Mouse (Mus musculus) left cerebral cortex, postnatal 36 days (tissue): Measurements from ENCODE around the gene Olfr552. TPM values are rescaled to one million over a fixed set of nuclear protein-coding genes. Genes with fewer than 3 reads are reported as not detected.
"Not testable (repeated sequence)": the region's sequence is repeated elsewhere in the genome, so short reads cannot be mapped to it uniquely, and the experiment has no call there.

Experiments
- DNase-seq, 2 experiments: peaks; one replicate each; pipeline ENCODE4 v3.0.0; 2021 to 2022; ENCODE audit warnings: low spot score in 2 of 2, mixed read lengths in 1 of 2
- intact Hi-C: fragments of 180-260 bp; cut with DNase I; formaldehyde crosslinking; loops from one replicate; pipeline ENCODE4 v1.15.1; 2025
- total RNA-seq, 2 experiments: library from RNA; stranded (reverse); gene quantifications; 2 replicates each; pipeline ENCODE4 v1.2.3; 2021

Olfr552 gene
- total RNA-seq: under 1 TPM in 1 of 2 experiments, not detected in 1; 0.27 TPM

GRCm38 (mm10) chr7:102597378-102598031, at the start of gene Olfr552:
TSS of gene Olfr552 (plus strand) at chr7:102597770.
- intact Hi-C loops: no loop called here
- no peak for DNase-seq

DNA sequence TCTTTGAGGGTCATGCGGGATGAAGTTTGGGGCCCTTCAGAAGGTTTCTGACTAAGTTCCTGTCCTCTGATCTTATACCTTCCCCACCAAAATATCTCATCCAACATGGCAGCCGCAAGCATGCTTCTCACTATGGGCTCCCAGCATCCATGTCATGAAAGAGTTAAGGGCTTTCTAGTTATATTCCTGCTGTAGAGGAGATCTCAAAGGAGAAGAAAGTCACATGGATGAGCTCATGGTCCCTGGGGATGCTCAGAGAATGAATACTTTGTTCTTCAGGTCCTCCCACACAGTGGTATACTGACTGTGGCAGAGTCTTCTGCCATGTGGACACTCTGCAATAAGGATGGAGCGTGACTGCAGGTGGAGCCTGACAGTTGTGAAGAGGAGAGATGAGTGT, 48.0 kb upstream of the Olfr552 start, which contains the start of gene Olfr549:
Gene Olfr549, plus strand, starts transcription at position 301 of the 400 bp plus-strand sequence.
- no peak for DNase-seq
- intact Hi-C loops: no loop called here

DNA sequence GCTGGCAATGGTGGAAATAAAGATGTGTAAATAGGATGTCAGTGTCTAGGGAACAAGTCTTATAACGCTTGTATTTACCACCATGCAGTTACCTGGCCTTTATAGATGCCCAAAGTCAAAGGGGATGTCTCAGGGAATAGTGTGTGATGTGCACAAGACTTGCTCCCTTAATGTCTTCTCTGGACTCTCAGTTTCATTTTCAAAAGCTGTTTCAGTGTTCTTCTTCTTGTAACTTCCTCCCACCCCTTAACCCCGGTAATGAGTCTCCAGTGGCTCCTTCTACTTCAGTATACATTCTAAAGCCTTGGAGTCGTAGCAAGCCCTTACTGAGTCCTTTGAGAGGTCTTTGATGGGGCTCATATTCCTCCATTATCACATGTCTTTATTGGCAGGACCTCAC, 44.3 kb upstream of the Olfr552 start:
- DNase-seq: no peak
- intact Hi-C loops: no loop called here

DNA sequence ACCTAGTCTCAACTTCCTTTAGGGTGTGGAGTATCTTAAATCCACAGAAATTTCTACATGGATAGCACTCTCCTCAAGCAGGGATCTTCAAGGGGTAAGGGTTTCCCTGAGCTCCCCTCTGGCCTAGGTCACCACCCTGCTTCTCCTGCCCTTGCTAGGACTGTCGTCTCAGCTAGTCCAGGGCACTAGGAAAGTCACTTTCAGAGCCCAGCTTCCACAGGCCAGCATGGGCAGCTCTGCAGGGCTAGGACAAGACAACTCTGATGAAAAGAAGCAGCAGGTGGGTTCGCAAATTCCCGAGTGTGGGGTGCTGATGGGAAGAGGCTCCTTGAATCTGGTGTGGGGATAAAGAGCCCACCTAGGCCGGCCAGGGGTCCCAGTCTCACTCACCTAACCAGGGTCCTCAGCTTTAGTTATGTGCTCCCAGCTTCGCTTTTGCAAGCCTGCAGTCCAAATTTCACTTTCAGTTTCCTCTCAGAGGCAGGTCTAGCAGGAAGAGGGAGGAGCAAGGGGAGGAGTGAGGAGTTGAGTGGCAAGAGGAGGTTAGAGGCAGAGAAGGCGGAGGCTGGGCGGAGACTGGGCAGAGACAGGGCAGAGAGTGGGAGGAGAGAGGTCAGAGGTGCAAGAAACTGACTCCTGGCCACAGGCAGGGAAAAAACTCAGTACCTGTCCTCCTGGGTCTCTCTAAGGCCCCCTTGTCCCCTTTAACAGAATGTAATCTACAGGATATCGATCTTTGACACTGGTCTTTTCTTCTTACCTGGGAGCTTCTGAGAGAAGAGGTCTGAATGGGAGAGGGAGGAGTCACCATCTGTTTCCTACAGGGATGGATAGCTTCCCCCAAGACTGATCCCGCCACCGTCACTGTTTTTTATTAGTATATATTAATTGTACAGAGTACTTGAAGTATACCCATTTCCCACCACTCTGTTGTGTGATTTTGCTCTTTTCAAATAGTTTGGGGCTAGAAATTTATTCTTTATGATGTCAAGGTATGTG, 32.3 kb upstream of the Olfr552 start, which contains the start of gene Trim21:
Gene Trim21, minus strand, starts transcription at position 488 of the 999 bp plus-strand sequence.
- intact Hi-C loops: no loop called here
- peak; percentile 18 to 46 for DNase-seq

- intact Hi-C loops: no loop called here
- DNase-seq: no peak
These were observed 31.4 kb upstream of the Olfr552 start for GRCm38 (mm10) chr7:102566219-102566618.

DNA sequence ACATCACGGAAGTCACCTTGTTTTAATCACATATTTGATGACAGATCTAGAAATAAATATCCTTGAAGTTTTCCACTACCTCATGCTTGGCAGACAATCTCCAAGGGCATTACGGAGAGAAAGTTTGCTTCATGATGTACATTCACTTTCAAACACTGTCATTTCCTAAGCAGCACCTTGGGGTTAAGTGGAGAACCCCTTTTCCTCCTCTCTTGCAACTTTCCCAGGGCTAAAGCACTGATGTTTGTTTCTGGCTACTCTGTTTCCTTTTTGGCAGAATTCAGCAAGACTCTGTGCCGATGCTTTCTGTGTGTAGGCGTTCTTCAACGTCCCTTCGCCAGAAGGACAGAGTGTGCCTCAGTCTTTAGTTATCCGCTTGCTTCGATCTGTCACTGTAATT, 26.4 kb upstream of the Olfr552 start, which contains the start of gene Olfr550:
Gene Olfr550, plus strand, starts transcription at position 301 of the 400 bp plus-strand sequence.
- peak in 1 of 2 experiments; percentile 5 for DNase-seq
- intact Hi-C loops: no loop called here

DNA sequence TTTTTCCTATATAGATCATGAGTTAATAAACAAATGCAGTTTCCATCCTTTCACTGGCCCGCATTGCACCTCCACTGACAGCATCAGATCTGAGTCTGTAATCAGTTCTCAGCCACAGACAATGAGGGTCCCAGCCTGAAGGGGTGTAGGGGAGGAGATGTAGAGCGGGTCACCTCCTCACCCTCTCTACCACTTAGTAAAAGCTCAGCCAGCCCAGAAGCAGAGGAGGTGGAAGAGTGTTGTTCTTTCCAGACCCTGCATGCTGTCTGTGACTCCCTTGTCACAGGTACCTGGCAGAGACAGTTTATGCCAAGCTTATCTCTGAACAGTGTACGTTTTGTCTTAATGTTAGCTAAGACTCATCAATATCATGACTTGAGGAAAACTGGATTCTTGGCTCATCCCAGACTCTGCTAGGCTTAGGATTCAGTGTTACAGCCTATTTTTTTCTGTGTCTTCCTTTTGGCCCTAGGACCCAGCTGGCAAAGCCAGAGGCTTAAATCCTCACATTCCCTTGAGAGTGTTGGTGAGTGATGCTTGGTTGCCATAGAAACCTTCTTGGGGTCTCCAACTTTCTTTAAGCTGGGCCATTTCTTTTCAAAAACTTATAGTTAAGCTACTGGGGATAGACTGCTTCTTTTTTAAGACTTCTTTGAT, 24.3 kb upstream of the Olfr552 start:
- DNase-seq: no peak
- intact Hi-C loops: no loop called here

DNA sequence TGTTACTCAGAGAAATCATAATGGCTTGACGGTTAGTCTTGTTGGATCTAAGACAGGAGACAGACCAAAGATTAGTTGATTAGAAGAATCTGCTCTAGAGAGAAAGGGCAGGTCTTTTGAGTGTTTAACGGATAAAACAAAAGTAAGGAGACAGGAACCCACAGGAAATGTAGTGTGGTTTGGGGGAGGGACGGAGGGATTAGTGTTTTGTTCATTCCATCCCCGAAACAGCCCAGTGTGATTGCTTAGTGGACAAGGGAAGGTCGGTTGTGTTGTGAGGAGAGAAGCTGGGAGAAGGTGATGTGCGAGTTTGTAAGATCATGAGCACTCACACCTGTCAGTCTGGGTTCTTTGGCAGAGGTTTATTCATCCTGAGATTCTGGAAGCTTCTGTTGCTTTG, 21.6 kb upstream of the Olfr552 start:
- intact Hi-C loops: no loop called here

DNA sequence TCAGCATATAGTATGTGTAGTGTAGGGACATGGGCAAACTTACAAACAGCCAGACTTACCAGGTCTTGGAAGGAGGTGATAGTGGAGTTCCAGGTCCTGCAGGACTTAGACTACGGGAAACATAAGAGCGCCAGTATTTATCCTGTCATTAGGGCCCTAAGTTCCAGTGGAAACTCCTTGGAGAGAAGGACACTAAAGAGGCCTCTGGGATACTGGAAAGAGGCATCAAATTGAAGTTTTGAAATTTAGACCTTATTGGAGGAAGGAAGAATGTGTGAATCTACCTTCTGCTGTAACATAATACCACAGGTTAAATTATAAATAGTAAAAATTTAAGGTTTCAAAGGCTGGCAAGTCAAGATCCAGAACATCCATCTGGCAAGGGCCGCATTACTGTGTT, 5.8 kb upstream of the Olfr552 start, which contains the start of gene Olfr551:
Gene Olfr551, minus strand, starts transcription at position 101 of the 400 bp plus-strand sequence.
- intact Hi-C loops: no loop called here

More for the DNA sequence above, 21.6 kb upstream of the Olfr552 start:
- DNase-seq: no peak

GRCm38 (mm10) chr7:102618118-102618517, 20.5 kb downstream of the Olfr552 start, which contains the start of gene Olfr553:
TSS of gene Olfr553 (minus strand) at chr7:102618218.
- DNase-seq: no peak
- intact Hi-C loops: no loop called here

More for the DNA sequence above, 5.8 kb upstream of the Olfr552 start, which contains the start of gene Olfr551:
- DNase-seq: no peak

GRCm38 (mm10) chr7:102619608-102620007, 22.0 kb downstream of the Olfr552 start:
- no peak for DNase-seq
- intact Hi-C loops: no loop called here

GRCm38 (mm10) chr7:102620368-102620767, 22.8 kb downstream of the Olfr552 start:
- DNase-seq, intact Hi-C loops: not testable (repeated sequence)

- peak in 1 of 2 experiments; percentile 10 for DNase-seq
These were observed 39.1 kb downstream of the Olfr552 start for GRCm38 (mm10) chr7:102636665-102637064.

GRCm38 (mm10) chr7:102638132-102638531, 40.6 kb downstream of the Olfr552 start, which contains the start of gene Olfr554:
TSS of gene Olfr554 (plus strand) at chr7:102638432.
- DNase-seq: no peak
- intact Hi-C loops: no loop called here

More at GRCm38 (mm10) chr7:102636665-102637064, 39.1 kb downstream of the Olfr552 start:
- intact Hi-C loops: loop anchor here (2.0 kb wide), 1 partner anchor 124 kb away; no protein-coding TSS in a partner anchor

- DNase-seq, intact Hi-C loops: not testable (repeated sequence)
These were observed 47.4 kb downstream of the Olfr552 start for GRCm38 (mm10) chr7:102644945-102645344.
